Mouse (Mus musculus) midbrain, postnatal 0 days (tissue): ENCODE results near the gene Rplp2. TPM values are rescaled to one million over a fixed set of nuclear protein-coding genes. Genes with fewer than 3 reads are reported as not detected.

Experiments used
- ATAC-seq: fragments of 200-750 bp; cut with Nextera tagmentation; 2 replicates; pipeline ENCODE4 v1.8.0; 2017; ENCODE audit warnings: moderate number of reproducible peaks, mild to moderate bottlenecking, moderate TSS enrichment, moderate library complexity; ENCODE audit not compliant: low FRiP score
- DNase-seq: peaks from one replicate; pipeline ENCODE4 v3.0.0-alpha.2; 2015; ENCODE audit warnings: low spot score
- H3K27ac ChIP-seq: fragments of 300-500 bp; sonication (generic); 2 replicates; pipeline ENCODE4 v1.5.1; 2014; ENCODE audit warnings: low read depth, mild to moderate bottlenecking, low read length, mixed read lengths
- H3K27me3 ChIP-seq: fragments of 300-500 bp; sonication (generic); 2 replicates; pipeline ENCODE4 v1.6.1; 2014; ENCODE audit warnings: low read length, control low read depth, mixed read lengths; ENCODE audit not compliant: insufficient read depth
- H3K36me3 ChIP-seq: fragments of 300-500 bp; sonication (generic); 2 replicates; pipeline ENCODE4 v1.6.1; 2014; ENCODE audit warnings: low read length, control low read depth, mixed read lengths; ENCODE audit not compliant: insufficient read depth
- H3K4me1 ChIP-seq: fragments of 300-500 bp; sonication (generic); 2 replicates; pipeline ENCODE4 v1.6.1; 2014; ENCODE audit warnings: mild to moderate bottlenecking, control low read depth, antibody characterized with exemption, low read length, mixed read lengths; ENCODE audit not compliant: insufficient read depth
- H3K4me2 ChIP-seq: fragments of 300-500 bp; sonication (generic); 2 replicates; pipeline ENCODE4 v1.6.1; 2014; ENCODE audit warnings: low read depth, mild to moderate bottlenecking, low read length, mixed read lengths; ENCODE audit not compliant: poor library complexity, severe bottlenecking
- H3K4me3 ChIP-seq: fragments of 300-500 bp; sonication (generic); 2 replicates; pipeline ENCODE4 v1.5.1; 2014; ENCODE audit warnings: low read depth, mild to moderate bottlenecking, low read length, moderate library complexity
- H3K9ac ChIP-seq: fragments of 300-500 bp; sonication (generic); replicated peaks from 2 replicates; pipeline ENCODE4 v1.6.1; 2014; ENCODE audit warnings: mild to moderate bottlenecking, low read length, moderate library complexity, mixed read lengths; ENCODE audit not compliant: poor library complexity, severe bottlenecking
- H3K9me3 ChIP-seq: fragments of 300-500 bp; sonication (generic); 2 replicates; pipeline ENCODE4 v1.6.1; 2016; ENCODE audit warnings: low read length, control low read depth
- CTCF ChIP-seq: IDR thresholded peaks from 2 replicates; pipeline ENCODE4 v1.5.1; 2016; ENCODE audit warnings: antibody characterized with exemption, mild to moderate bottlenecking
- WGBS: fragments of 180-500 bp; shearing (Covaris S2); extraction: QIAGEN DNeasy Blood & Tissue Kit; methylation state at CpG from one replicate; pipeline ENCODE4 v1.1.7; 2014; 5-methylcytosine and 5-hydroxymethylcytosine counted together
- polyA plus RNA-seq: library from polyadenylated mRNA; unstranded; fragments of >200 nt; fragmentation: Nextera tagmentation; extraction: Ambion mirVana; gene quantifications from 2 replicates; pipeline ENCODE4 v1.2.1, GENCODE M21; 2015
- total RNA-seq: library from RNA; depleted of rRNA; stranded (reverse); fragments of >200 nt; gene quantifications from 2 replicates; pipeline ENCODE4 v1.2.3, GENCODE M21; 2014

Gene Rplp2
- total and polyA plus RNA-seq, 2 experiments from 2014 or later, result 180 to 852 TPM

- WGBS, result 90% methylated on average over 1 of the region's 1 CpGs
- H3K27me3 ChIP-seq, result no peaks in the 10 kb centered on the region
- no peaks in the 10 kb centered on the region for H3K4me1 ChIP-seq
- H3K9me3 ChIP-seq, result no peaks in the 10 kb centered on the region
- H3K36me3 ChIP-seq, result peaks cover 15% of the 10 kb centered on the region; the same call in 1 of the 2 replicates
- no peak for ATAC-seq
- DNase-seq, result no peak
- no peak overlapping the region for H3K4me3 ChIP-seq
- TF ChIP-seq CTCF, result no peak
- no peak overlapping the region for H3K9ac ChIP-seq
- no peak overlapping the region for H3K27ac ChIP-seq
- no peak overlapping the region for H3K4me2 ChIP-seq
These were observed 35.5 kb upstream of the Rplp2 start for GRCm38 (mm10) chr7:141411667-141412066.

GRCm38 (mm10) chr7:141413331-141413730, 33.8 kb upstream of the Rplp2 start:
- peak overlapping the region; percentile 58 for H3K4me3 ChIP-seq

GRCm38 (mm10) chr7:141413809-141414584, 33.2 kb upstream of the Rplp2 start, which contains the start of gene Gatd1:
Gene Gatd1, minus strand, starts transcription at chr7:141414136.
- H3K4me3 ChIP-seq, result peak within 1 kb of the TSS; percentile 58
- 1% methylated on average over 43 of the region's 56 CpGs for WGBS
- peak; percentile 40 for TF ChIP-seq CTCF
- peaks cover 15% of the 10 kb centered on the region; the same call in 1 of the 2 replicates for H3K36me3 ChIP-seq
- DNase-seq, result peak; percentile 99
- H3K4me2 ChIP-seq, result peak within 1 kb of the TSS; percentile 85
- ATAC-seq, result peak; percentile 93
- H3K27ac ChIP-seq, result peak within 1 kb of the TSS; percentile 86
- H3K4me1 ChIP-seq, result no peaks in the 10 kb centered on the region
- H3K9me3 ChIP-seq, result no peaks in the 10 kb centered on the region
- no peaks in the 10 kb centered on the region for H3K27me3 ChIP-seq
- H3K9ac ChIP-seq, result peak within 1 kb of the TSS; percentile 93

More at GRCm38 (mm10) chr7:141413331-141413730, 33.8 kb upstream of the Rplp2 start:
- Histone ChIP-seq H3K9ac (peak overlapping the region; percentile 93), H3K36me3 (peaks cover 15% of the 10 kb centered on the region; the same call in 1 of the 2 replicates), H3K27me3 (no peaks in the 10 kb centered on the region), H3K4me1 (no peaks in the 10 kb centered on the region), H3K27ac (peak overlapping the region; percentile 86), H3K9me3 (no peaks in the 10 kb centered on the region), H3K4me2 (peak overlapping the region; percentile 85)
- DNase-seq (no peak), ATAC-seq (peak; percentile 18)
- no peak for TF ChIP-seq CTCF
- WGBS, result 4% methylated on average over 16 of the region's 16 CpGs

GRCm38 (mm10) chr7:141416144-141416841, 30.9 kb upstream of the Rplp2 start:
- H3K27ac ChIP-seq, result no peak overlapping the region
- no peaks in the 10 kb centered on the region for H3K9me3 ChIP-seq
- ATAC-seq, result no peak
- no peak overlapping the region for H3K4me2 ChIP-seq
- H3K27me3 ChIP-seq, result no peaks in the 10 kb centered on the region
- no peaks in the 10 kb centered on the region for H3K4me1 ChIP-seq
- 77% methylated on average over 6 of the region's 6 CpGs for WGBS
- no peak overlapping the region for H3K9ac ChIP-seq
- no peak for DNase-seq
- H3K36me3 ChIP-seq, result 0 out of 2 replicates have a peak, but pooled peaks cover under 1% of the 10 kb centered on the region
- no peak overlapping the region for H3K4me3 ChIP-seq
- no peak for TF ChIP-seq CTCF

GRCm38 (mm10) chr7:141417731-141418681, 29.2 kb upstream of the Rplp2 start:
- Histone ChIP-seq H3K9ac (no peak overlapping the region), H3K27me3 (no peaks in the 10 kb centered on the region), H3K9me3 (no peaks in the 10 kb centered on the region), H3K36me3 (no peaks in the 10 kb centered on the region), H3K27ac (no peak overlapping the region), H3K4me1 (no peaks in the 10 kb centered on the region), H3K4me2 (no peak overlapping the region), H3K4me3 (no peak overlapping the region)
- TF ChIP-seq CTCF, result 0 out of 2 replicates have a peak, but pooled peaks have one; percentile 9
- DNase-seq (no peak), ATAC-seq (no peak)
- WGBS, result 74% methylated on average over 8 of the region's 8 CpGs
